Mouse (Mus musculus) lung, postnatal 0 days (tissue): ENCODE data around the gene Fscn1.

Experiments used
- CTCF ChIP-seq: IDR thresholded peaks from 2 replicates; pipeline ENCODE4 v1.5.1; 2016; ENCODE audit warnings: antibody characterized with exemption, mild to moderate bottlenecking
- EP300 ChIP-seq: IDR thresholded peaks from 2 replicates; pipeline ENCODE4 v1.6.1; 2016; ENCODE audit warnings: antibody characterized with exemption, mild to moderate bottlenecking, control low read depth

DNA sequence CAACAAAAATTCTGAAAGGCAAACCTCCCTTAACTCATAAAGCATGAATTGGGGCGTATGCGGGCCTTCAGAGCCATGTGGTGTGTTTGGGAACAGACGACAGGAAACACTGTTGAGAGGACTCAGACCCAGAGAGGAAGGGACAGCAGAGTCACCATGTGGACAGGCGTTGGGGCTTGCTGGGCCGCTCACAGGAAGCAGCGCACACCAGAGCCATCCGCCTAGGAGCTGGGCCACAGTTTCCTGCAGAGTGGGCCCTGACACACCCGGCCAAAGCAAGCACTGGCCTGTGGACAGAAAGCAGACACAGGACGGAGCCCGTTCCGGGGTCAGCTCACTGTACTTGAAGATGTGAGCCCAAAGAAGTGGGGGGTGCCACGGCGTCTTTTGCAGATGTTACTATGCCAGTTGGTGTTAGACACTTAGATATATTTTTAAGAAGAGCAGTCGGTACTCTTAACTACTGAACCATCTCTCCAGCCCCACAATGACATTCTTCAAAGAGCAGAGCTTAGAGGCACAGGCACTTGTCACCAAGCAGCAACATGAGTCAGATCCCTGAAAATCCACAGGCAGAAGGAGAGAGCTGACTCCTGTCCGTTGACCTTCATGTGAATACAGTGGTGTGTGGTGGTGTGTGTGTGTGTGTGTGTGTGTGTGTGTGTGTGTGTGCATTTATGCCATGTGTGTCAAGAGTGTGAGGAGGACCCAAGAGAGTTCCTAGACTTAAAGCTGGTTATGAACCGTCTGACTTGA is 22.1 kb downstream of the Fscn1 start:
- TF ChIP-seq CTCF (no peak), EP300 (no peak)
